Mouse (Mus musculus) thymus, postnatal 14 days (tissue): ENCODE data around the gene Slc22a14.

Experiments used
- DNase-seq: peaks from one replicate; pipeline ENCODE4 v3.0.0; 2021

The Slc22a14 gene

GRCm38 (mm10) chr9:119192202-119192990 lies 173.0 kb downstream of the Slc22a14 start:
- peak; percentile 43 for DNase-seq

GRCm38 (mm10) chr9:119181241-119181728 lies 184.1 kb downstream of the Slc22a14 start:
- no peak for DNase-seq

GRCm38 (mm10) chr9:119179292-119179691 lies 186.1 kb downstream of the Slc22a14 start:
- DNase-seq = no peak

- no peak for DNase-seq
These were observed 197.7 kb downstream of the Slc22a14 start for GRCm38 (mm10) chr9:119167608-119168007.

GRCm38 (mm10) chr9:119165548-119165947 lies 199.8 kb downstream of the Slc22a14 start:
- DNase-seq = no peak

GRCm38 (mm10) chr9:119164743-119165142 lies 200.6 kb downstream of the Slc22a14 start:
- no peak for DNase-seq

GRCm38 (mm10) chr9:119160689-119161088 lies 204.7 kb downstream of the Slc22a14 start:
- no peak for DNase-seq

GRCm38 (mm10) chr9:119158861-119159260 lies 206.5 kb downstream of the Slc22a14 start, which contains the start of gene Gm47289:
Gene Gm47289, plus strand, starts transcription at chr9:119159161.
- DNase-seq = no peak

- peak; percentile 56 for DNase-seq
These were observed 208.8 kb downstream of the Slc22a14 start, which contains the start of gene Acaa1b for GRCm38 (mm10) chr9:119156278-119157201. Gene Acaa1b, minus strand, starts transcription at chr9:119157093.

GRCm38 (mm10) chr9:119155826-119156225 lies 209.5 kb downstream of the Slc22a14 start:
- no peak for DNase-seq

- DNase-seq = no peak
These were observed 209.9 kb downstream of the Slc22a14 start for GRCm38 (mm10) chr9:119155416-119155815.

- no peak for DNase-seq
These were observed 213.6 kb downstream of the Slc22a14 start for GRCm38 (mm10) chr9:119151751-119152150.

- peak; percentile 48 for DNase-seq
These were observed 215.8 kb downstream of the Slc22a14 start for GRCm38 (mm10) chr9:119149601-119150000.

GRCm38 (mm10) chr9:119146098-119146770 lies 219.1 kb downstream of the Slc22a14 start:
- DNase-seq = no peak

- DNase-seq = no peak
These were observed 219.7 kb downstream of the Slc22a14 start for GRCm38 (mm10) chr9:119145638-119146037.

GRCm38 (mm10) chr9:119145137-119145536 lies 220.2 kb downstream of the Slc22a14 start:
- no peak for DNase-seq

GRCm38 (mm10) chr9:119144696-119145095 lies 220.7 kb downstream of the Slc22a14 start:
- DNase-seq = no peak

GRCm38 (mm10) chr9:119143372-119143771 lies 222.0 kb downstream of the Slc22a14 start:
- DNase-seq = no peak

- DNase-seq = no peak
These were observed 223.3 kb downstream of the Slc22a14 start for GRCm38 (mm10) chr9:119142066-119142465.

GRCm38 (mm10) chr9:119138836-119139235 lies 226.5 kb downstream of the Slc22a14 start:
- no peak for DNase-seq

- no peak for DNase-seq
These were observed 234.7 kb downstream of the Slc22a14 start for GRCm38 (mm10) chr9:119130692-119131091.

- DNase-seq = no peak
These were observed 236.7 kb downstream of the Slc22a14 start for GRCm38 (mm10) chr9:119128436-119129181.
